Mouse (Mus musculus) forebrain, postnatal 0 days (tissue): ENCODE data around the gene Ltb. TPM values are rescaled to one million over a fixed set of nuclear protein-coding genes. Genes with fewer than 3 reads are reported as not detected.

Source experiments
- ATAC-seq: fragments of 200-750 bp; cut with Nextera tagmentation; 2 replicates; pipeline ENCODE4 v1.8.0; 2017; ENCODE audit warnings: mild to moderate bottlenecking, moderate library complexity
- DNase-seq: peaks from one replicate; pipeline ENCODE4 v3.0.0-alpha.2; 2015
- H3K27ac ChIP-seq: fragments of 300-500 bp; sonication (generic); 2 replicates; pipeline ENCODE4 v1.5.1; 2014; ENCODE audit warnings: low read depth, mild to moderate bottlenecking, antibody characterized with exemption, low read length, moderate library complexity, mixed read lengths
- H3K27me3 ChIP-seq: fragments of 300-500 bp; sonication (generic); 2 replicates; pipeline ENCODE4 v1.6.1; 2014; ENCODE audit warnings: mild to moderate bottlenecking, low read length, mixed read lengths; ENCODE audit not compliant: insufficient read depth
- H3K36me3 ChIP-seq: fragments of 300-500 bp; sonication (generic); 2 replicates; pipeline ENCODE4 v1.6.1; 2014; ENCODE audit warnings: mild to moderate bottlenecking, moderate library complexity; ENCODE audit not compliant: insufficient read depth
- H3K4me1 ChIP-seq: fragments of 300-500 bp; sonication (generic); 2 replicates; pipeline ENCODE4 v1.6.1; 2014; ENCODE audit warnings: antibody characterized with exemption; ENCODE audit not compliant: insufficient read depth
- H3K4me2 ChIP-seq: fragments of 300-500 bp; sonication (generic); 2 replicates; pipeline ENCODE4 v1.6.1; 2014; ENCODE audit warnings: low read depth, mild to moderate bottlenecking, moderate library complexity
- H3K4me3 ChIP-seq: fragments of 300-500 bp; sonication (generic); 2 replicates; pipeline ENCODE4 v1.5.1; 2014; ENCODE audit warnings: low read depth, low read length, mixed read lengths
- H3K9ac ChIP-seq: fragments of 300-500 bp; sonication (generic); 2 replicates; pipeline ENCODE4 v1.6.1; 2014; ENCODE audit warnings: mild to moderate bottlenecking
- H3K9me3 ChIP-seq: fragments of 300-500 bp; sonication (generic); 2 replicates; pipeline ENCODE4 v1.6.1; 2016; ENCODE audit warnings: low read length
- CTCF ChIP-seq: sonication (generic); IDR thresholded peaks from 2 replicates; pipeline ENCODE4 v1.5.1; 2016; ENCODE audit warnings: antibody characterized with exemption, control low read depth, low read depth
- WGBS: fragments of 180-500 bp; shearing (Covaris S2); extraction: QIAGEN DNeasy Blood & Tissue Kit; methylation state at CpG from one replicate; pipeline ENCODE4 v1.1.7; 2014; 5-methylcytosine and 5-hydroxymethylcytosine counted together
- polyA plus RNA-seq: library from polyadenylated mRNA; unstranded; fragments of >200 nt; fragmentation: Nextera tagmentation; extraction: Ambion mirVana; gene quantifications from 2 replicates; pipeline ENCODE4 v1.2.1, GENCODE M21; 2015
- total RNA-seq: library from RNA; depleted of rRNA; stranded (reverse); fragments of >200 nt; gene quantifications from 2 replicates; pipeline ENCODE4 v1.2.3, GENCODE M21; 2014

Gene Ltb
- total and polyA plus RNA-seq, 2 experiments from 2014 or later = 0.76 to 1.1 TPM

GRCm38 (mm10) chr17:35174201-35174977, 19.9 kb upstream of the Ltb start:
- no peak for DNase-seq
- ATAC-seq = no peak
- Histone ChIP-seq H3K27ac (no peak overlapping the region), H3K4me2 (no peak overlapping the region), H3K36me3 (no peaks in the 10 kb centered on the region), H3K9ac (no peak overlapping the region), H3K9me3 (no peaks in the 10 kb centered on the region), H3K4me1 (no peaks in the 10 kb centered on the region), H3K27me3 (no peaks in the 10 kb centered on the region), H3K4me3 (no peak overlapping the region)
- WGBS = 69% methylated on average over 8 of the region's 8 CpGs
- no peak for TF ChIP-seq CTCF

- DNase-seq = no peak
- no peak for ATAC-seq
- Histone ChIP-seq H3K9me3 (no peaks in the 10 kb centered on the region), H3K36me3 (no peaks in the 10 kb centered on the region), H3K4me3 (no peak overlapping the region), H3K4me2 (no peak overlapping the region), H3K4me1 (no peaks in the 10 kb centered on the region), H3K9ac (no peak overlapping the region), H3K27me3 (no peaks in the 10 kb centered on the region), H3K27ac (no peak overlapping the region)
- no peak for TF ChIP-seq CTCF
- WGBS = 85% methylated on average over 6 of the region's 6 CpGs
Measured at GRCm38 (mm10) chr17:35175382-35175781, 18.9 kb upstream of the Ltb start.

DNA sequence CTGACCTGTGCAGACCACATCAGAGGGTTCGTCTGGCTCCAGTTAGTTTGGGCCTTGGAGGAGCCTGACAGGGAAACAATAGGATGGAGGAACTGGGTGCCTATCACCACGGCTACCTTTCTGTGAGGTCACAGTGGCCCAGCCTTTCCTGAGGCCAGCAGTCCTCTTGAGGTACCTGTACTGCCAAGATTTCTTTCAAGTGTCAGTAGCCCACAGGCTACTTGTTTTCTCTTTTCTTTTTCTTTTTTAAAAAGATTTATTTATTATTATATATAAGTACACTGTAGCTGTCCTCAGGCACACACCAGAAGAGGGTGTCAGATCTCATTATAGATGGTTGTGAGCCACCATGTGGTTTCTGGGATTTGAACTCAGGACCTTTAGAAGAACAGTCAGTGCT, 18.3 kb upstream of the Ltb start, which contains the start of gene Aif1:
Aif1 (minus strand) TSS at position 101 of the 400 bp plus-strand sequence.
- Histone ChIP-seq H3K9ac (no peak within 1 kb of the TSS), H3K4me1 (no peaks in the 10 kb centered on the region), H3K27me3 (no peaks in the 10 kb centered on the region), H3K9me3 (no peaks in the 10 kb centered on the region), H3K4me3 (no peak within 1 kb of the TSS), H3K36me3 (no peaks in the 10 kb centered on the region), H3K27ac (no peak within 1 kb of the TSS), H3K4me2 (no peak within 1 kb of the TSS)
- DNase-seq (no peak), ATAC-seq (no peak)
- TF ChIP-seq CTCF = no peak
- 45% methylated on average over 2 of the region's 2 CpGs for WGBS

GRCm38 (mm10) chr17:35178528-35178927, 15.7 kb upstream of the Ltb start:
- peak; percentile 77 for TF ChIP-seq CTCF
- H3K4me2 ChIP-seq = no peak overlapping the region
- 13% methylated on average over 5 of the region's 5 CpGs for whole genome bisulfite sequencing
- H3K27ac ChIP-seq = no peak overlapping the region
- no peaks in the 10 kb centered on the region for H3K9me3 ChIP-seq
- H3K27me3 ChIP-seq = no peaks in the 10 kb centered on the region
- no peaks in the 10 kb centered on the region for H3K36me3 ChIP-seq
- DNase-seq = peak; percentile 67
- H3K4me1 ChIP-seq = no peaks in the 10 kb centered on the region
- H3K9ac ChIP-seq = no peak overlapping the region
- 0 out of 2 replicates have a peak, but pooled peaks have one; percentile 51 for ATAC-seq
- no peak overlapping the region for H3K4me3 ChIP-seq

DNA sequence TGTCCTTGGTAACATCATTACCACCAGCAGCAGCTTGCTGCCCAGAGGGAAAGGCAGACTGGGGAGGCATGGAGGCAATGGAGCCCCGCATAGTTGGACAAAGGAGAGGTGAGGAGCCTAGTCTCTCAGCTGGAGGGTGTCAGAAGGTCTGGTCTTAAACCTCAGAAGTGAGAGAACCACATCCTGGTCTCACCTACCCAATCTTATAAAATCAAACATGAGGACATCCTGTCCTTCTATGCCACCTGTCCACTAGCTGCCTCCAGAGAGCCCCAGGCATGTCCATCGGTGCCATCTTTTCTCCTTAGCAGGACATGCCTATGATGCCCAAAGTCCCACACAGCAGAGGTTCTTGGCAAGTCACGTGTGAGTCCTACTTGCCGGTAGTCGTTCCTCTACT, 14.1 kb upstream of the Ltb start:
- Histone ChIP-seq H3K36me3 (no peaks in the 10 kb centered on the region), H3K4me1 (no peaks in the 10 kb centered on the region), H3K9ac (no peak overlapping the region), H3K4me3 (no peak overlapping the region), H3K9me3 (no peaks in the 10 kb centered on the region), H3K27me3 (no peaks in the 10 kb centered on the region), H3K4me2 (no peak overlapping the region), H3K27ac (no peak overlapping the region)
- WGBS = 87% methylated on average over 5 of the region's 5 CpGs
- DNase-seq = no peak
- no peak for ATAC-seq
- TF ChIP-seq CTCF = no peak

DNA sequence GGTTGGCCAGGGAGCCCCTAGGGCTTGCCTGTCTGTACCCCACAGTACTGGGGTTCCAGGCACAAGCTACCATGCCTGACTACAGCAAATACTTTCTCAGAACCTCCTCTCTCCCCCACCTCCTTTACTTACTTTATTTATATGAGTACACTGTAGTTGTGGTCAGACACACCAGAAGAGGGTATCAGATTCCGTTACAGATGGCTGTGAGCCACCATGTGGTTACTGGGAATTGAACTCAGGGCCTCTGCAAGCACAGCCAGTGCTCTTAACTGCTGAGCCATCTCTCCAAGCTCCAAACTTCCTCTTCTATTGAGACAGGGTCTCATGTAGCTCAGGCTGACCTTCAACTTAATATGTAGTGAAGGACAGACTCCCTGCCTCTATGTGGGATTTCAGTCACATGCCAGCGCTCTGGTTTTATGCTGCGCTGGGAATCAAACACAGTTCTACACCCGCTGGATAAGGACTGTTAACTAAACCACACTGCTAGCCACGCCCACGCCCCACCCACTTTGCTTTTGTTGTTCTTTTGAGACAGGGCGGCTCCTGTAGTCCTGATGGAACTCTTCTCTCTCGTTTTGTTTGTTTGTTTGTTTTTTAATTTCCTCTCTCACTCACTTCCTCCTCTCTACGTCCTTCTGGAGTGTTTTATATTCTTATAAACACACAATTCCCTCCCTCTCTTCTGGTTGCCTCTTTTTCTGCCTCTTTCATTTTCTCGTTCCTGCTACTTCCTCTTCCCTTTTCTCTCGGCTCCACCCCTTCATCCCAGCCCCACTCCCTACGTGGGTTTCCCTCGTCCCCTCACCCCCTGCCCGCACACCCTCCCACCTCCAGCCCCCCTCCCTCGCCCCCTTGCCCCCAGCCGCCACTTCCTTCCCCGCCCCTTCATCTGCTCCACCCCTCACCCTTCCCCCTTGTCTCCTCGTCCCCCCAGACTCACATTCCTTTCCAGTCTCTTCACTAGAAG, 8.3 kb upstream of the Ltb start:
- peak overlapping the region; percentile 82 for H3K27ac ChIP-seq
- H3K4me1 ChIP-seq = peaks cover 3% of the 10 kb centered on the region; the same call in 1 of the 2 replicates
- peak overlapping the region; percentile 39 for H3K4me3 ChIP-seq
- H3K36me3 ChIP-seq = no peaks in the 10 kb centered on the region
- H3K27me3 ChIP-seq = no peaks in the 10 kb centered on the region
- DNase-seq (peak; percentile 55), ATAC-seq (peak; percentile 76)
- peak overlapping the region; percentile 55 for H3K4me2 ChIP-seq
- no peak for TF ChIP-seq CTCF
- WGBS = 3% methylated on average over 18 of the region's 18 CpGs
- peak overlapping the region; percentile 45; the same call in 1 of the 2 replicates for H3K9ac ChIP-seq
- no peaks in the 10 kb centered on the region for H3K9me3 ChIP-seq

GRCm38 (mm10) chr17:35186681-35187080, 7.6 kb upstream of the Ltb start:
- Histone ChIP-seq H3K36me3 (no peaks in the 10 kb centered on the region), H3K9me3 (no peaks in the 10 kb centered on the region), H3K4me1 (peaks cover 3% of the 10 kb centered on the region; the same call in 1 of the 2 replicates), H3K27me3 (no peaks in the 10 kb centered on the region), H3K4me3 (peak overlapping the region; percentile 39), H3K4me2 (peak overlapping the region; percentile 55), H3K27ac (peak overlapping the region; percentile 82), H3K9ac (peak overlapping the region; percentile 45; the same call in 1 of the 2 replicates)
- peak; percentile 48 for DNase-seq
- no peak for TF ChIP-seq CTCF
- 2% methylated on average over 4 of the region's 4 CpGs for WGBS
- peak; percentile 57 for ATAC-seq
